Mouse (Mus musculus) frontal cortex, adult 2 months (tissue): ENCODE results near the gene Cabp4. TPM values are rescaled to one million over a fixed set of nuclear protein-coding genes. Genes with fewer than 3 reads are reported as not detected.

Experiments used
- DNase-seq, 2 experiments: peaks; one replicate each; pipeline ENCODE4 v3.0.0; 2022; ENCODE audit warnings: low spot score in 1 of 2; ENCODE audit errors: extremely low spot score in 1 of 2
- polyA plus RNA-seq: library from polyadenylated mRNA; depleted of rRNA; stranded (reverse); fragments of >200 nt; gene quantifications from 2 replicates; pipeline ENCODE4 v1.2.3, GENCODE M21; 2012; rRNA removed

Cabp4 gene
- 0.12 and 0.17 TPM in 2 replicates for polyA plus RNA-seq

DNA sequence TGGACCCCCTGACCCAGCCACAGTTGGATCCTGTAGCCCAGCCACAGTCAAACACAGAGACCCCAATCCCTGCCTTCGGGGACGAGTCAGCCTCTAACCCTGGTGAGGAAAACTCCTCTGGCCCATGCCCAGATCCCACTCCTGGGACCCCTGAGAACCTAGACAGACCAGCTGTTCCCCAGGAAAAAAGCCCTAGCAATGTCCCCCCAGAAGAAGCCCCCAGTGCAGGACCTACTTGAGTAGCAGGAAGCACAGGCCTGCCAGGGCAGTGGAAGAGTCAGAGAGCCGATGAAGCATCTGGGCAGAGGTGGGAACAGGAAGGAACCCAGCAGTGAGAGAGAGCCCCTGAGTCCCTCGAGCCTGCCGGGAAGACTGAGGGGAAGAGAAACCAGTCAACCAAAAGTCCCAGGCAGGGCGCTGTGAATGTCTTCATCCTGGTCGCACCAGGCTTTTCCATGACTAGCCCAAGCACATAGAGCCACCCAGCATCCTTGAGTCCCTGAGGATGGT lies at the start of gene Cabp4:
TSS of gene Cabp4 (minus strand) at position 275 of the 510 bp plus-strand sequence.
- DNase-seq, result no peak

- no peak for DNase-seq
Measured at GRCm38 (mm10) chr19:4193129-4193528, 49.3 kb upstream of the Cabp4 start.

GRCm38 (mm10) chr19:4192251-4192985 lies 48.6 kb upstream of the Cabp4 start:
- DNase-seq, result no peak

GRCm38 (mm10) chr19:4191528-4192250 lies 47.9 kb upstream of the Cabp4 start, which contains the start of gene Ppp1ca:
Ppp1ca (plus strand) TSS chr19:4192065.
- peak; percentile 77 to 95 for DNase-seq

DNA sequence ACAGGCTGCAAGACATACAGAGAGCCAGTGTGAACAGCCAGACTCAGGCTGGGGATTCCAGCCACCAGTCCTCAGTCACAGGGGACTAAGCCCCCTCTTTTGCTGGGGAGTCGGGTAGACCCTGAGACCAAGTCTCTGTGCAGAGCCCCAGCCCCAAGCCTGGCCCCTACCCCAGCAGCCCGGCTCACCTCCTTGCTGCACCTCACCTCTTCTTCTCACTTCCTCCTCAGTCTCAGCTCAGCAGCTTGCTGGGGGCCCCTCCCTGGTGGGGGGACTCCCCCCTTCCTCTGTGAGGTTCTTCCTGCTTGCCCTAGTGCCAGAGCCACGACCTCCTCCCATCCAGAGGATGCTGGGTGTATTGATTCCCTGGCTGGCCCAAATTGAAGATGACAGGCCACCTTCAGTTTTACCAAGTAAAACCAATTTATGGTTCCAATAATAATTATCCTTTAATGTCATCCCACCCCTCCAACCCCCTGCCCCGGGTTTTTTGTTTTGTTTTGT lies 47.0 kb upstream of the Cabp4 start, which contains the start of gene Tbc1d10c:
TSS of gene Tbc1d10c (minus strand) at position 454 of the 504 bp plus-strand sequence.
- no peak for DNase-seq

GRCm38 (mm10) chr19:4189051-4189620 lies 45.3 kb upstream of the Cabp4 start:
- no peak for DNase-seq

DNA sequence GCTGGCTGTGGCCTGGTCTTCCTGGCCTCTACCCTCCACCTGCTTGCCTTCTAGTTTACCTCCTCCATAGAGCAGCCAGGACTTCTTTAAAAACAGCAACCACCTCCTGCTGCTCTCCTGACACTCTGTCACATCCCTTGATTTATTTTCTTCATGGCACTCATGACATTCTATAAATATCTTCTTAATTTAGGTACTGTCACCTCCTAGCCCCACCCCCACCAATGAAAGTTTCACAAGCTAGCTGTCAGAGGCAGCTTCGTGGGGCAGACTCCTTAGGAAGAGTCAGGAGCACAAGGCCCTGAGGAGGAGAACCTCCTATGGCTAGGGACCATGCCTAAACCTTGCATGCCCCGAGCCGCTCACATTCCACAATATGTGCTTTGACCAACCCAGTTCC lies 43.5 kb upstream of the Cabp4 start:
- DNase-seq, result no peak

DNA sequence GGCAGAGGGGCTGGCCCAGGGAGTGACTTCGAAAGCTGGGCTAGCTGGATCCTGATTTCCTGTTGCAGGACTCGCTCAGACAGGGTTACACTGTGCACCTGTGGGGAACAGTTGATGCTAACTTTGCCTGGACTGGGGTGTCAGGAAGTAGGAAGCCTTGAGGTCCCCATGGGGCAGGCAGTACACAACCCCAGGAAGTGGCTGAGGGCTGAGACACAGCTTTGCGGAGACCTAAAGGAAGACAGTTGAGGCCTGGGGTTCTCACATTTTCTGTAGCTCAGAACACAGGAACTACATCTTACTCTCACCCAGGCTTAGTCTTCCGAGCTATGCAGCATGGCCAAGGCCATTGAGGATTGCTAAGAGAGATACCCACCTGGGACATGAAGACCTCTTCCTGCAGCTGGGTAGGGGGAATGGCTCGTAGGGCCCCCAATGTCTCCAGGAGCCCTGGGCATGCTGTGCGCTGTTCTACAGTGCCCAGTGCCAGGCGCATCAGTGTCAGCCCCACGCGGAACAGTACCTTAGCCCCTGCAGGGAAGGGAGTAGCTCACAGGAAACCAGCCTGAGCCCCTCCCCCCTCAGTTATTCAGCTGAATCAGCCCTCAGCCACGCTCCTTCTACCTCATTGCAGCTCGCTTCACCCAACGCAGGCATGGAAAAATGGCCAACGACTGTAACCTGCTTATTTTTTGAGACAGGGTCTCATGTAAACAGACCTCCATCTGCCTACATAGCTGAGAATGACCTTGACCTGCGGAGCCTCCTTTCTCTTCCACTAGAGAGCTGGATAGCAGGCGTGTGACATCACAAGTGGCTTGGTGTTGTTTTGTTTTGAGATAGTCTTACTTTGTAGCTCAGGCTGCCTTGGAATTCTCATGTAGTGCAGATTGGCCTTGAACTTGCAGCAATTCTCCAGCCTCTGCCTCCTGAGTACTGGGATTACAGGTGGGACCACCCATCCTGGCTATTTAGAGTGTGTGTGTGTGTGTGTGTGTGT lies 41.4 kb upstream of the Cabp4 start:
- DNase-seq, result no peak

- no peak for DNase-seq
Measured at GRCm38 (mm10) chr19:4183689-4184088, 39.9 kb upstream of the Cabp4 start.

DNA sequence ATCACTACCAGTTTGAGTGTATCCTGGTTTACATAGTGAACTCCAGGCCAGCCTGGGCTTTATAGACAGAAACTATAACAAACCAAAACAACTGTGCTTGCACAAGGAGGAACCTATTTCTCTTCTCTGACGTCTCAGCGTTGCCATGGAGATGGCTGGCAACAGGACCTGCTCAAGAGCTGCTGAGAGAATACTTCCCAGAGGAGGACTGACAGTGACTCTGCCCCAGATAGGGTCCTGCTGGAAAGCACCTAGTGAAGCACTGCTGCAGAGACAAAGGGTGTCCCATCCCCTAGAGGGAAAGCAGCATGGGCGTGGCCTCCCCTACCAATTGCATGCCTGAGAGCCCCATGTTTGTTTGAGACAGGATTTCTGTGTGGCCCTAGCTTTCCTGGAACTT lies 38.1 kb upstream of the Cabp4 start:
- peak; percentile 61 to 86 for DNase-seq

GRCm38 (mm10) chr19:4180411-4180810 lies 36.6 kb upstream of the Cabp4 start:
- DNase-seq, result no peak

DNA sequence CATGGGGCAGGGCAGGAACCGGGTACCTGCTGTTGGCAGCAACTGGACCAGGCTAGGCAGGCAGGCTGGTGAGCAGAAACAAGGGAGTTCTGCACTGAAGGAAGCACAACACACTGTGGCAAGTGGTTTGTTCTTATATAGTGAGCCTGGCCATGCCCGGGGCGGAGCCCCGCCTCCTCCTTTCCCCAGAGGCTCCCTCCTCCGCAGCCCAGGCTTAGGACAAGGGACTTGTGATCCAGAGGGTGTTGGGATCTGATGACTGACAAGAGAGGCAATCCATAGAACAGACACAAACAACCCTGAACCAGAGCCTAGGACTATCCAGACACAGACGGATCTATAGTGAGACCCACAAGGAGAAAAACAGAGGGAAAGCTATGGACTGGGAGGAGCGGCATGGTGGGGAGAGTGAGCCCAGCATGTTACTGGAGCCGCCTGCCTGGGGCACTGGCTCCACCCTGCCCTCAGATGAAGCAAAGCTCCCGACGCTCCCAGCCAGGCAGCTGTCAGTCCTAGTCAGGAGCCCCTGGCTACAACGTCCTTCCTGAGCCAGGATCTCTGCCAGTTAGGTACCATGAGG lies 31.6 kb upstream of the Cabp4 start, which contains the start of gene Carns1:
TSS of gene Carns1 (minus strand) at position 112 of the 580 bp plus-strand sequence.
- no peak for DNase-seq

- DNase-seq, result no peak
Measured at GRCm38 (mm10) chr19:4172925-4173324, 29.1 kb upstream of the Cabp4 start.

DNA sequence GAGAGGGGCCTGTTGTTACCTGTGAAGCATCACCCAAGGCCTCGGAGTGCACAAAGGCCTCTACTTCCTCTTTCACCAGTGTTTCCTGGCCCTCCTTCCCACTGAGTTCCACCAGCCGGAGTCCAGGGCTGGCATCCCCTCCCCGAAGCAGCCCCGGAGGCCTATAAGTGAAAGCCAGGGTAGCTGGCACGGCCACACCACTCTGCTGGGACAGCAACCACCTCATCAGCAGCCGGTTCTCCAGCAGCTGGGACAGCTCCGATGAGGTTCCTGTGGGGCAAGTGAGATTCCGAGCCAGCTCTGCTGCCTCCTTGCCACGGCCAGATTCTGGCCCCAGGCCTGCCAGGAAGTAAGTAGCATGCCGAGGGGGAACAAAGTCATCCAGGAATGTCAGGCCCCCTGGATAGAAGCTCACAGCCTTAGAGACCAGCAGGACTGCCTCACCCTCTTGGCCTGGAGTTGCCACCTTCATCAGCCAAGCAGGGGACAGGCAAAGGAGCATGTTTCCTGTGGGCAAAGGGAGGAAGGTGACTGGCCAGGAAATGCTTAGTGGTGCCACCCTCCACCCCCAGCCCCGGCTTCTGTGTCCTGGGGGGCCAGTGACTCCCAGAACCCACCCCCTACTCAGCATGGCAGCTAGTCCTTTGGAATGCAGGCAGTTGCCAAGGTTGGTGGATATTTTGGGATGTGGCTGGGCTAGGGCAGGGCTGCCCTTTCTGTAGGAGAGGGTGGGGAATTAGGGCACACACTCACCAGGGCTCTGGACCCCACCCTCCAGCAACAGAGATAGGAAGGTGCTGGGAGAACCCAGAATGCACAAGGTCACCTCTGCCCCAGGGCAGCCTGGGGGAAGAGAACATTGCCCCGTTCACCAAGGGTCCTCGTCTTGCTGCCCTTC lies 27.8 kb upstream of the Cabp4 start:
- no peak for DNase-seq

- DNase-seq, result no peak
Measured at GRCm38 (mm10) chr19:4170723-4171392, 27.0 kb upstream of the Cabp4 start.

- DNase-seq, result no peak
Measured at GRCm38 (mm10) chr19:4169810-4170209, 26.0 kb upstream of the Cabp4 start.

DNA sequence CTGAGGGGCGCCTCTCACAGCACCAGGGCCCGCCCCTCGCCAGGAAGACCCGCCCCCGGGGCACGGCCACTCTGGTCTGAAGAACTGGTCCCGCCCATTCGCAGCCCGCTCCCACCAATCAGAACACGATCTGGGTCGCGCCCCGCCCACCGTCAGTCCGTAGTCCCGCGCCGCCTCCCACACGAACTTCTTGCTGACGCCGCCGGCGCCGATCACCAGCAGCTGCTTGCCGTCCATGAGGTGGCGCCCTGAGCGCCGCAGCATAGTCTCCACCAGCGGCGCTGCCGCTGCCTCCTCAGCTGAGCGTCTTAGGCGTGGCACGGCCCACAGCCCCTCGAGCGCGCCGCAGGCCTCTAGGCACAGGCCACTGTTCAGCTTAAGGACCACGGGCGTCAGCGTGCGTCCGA lies 25.5 kb upstream of the Cabp4 start:
- peak; percentile 98 to 100 for DNase-seq
